In the genomic region with DNA sequence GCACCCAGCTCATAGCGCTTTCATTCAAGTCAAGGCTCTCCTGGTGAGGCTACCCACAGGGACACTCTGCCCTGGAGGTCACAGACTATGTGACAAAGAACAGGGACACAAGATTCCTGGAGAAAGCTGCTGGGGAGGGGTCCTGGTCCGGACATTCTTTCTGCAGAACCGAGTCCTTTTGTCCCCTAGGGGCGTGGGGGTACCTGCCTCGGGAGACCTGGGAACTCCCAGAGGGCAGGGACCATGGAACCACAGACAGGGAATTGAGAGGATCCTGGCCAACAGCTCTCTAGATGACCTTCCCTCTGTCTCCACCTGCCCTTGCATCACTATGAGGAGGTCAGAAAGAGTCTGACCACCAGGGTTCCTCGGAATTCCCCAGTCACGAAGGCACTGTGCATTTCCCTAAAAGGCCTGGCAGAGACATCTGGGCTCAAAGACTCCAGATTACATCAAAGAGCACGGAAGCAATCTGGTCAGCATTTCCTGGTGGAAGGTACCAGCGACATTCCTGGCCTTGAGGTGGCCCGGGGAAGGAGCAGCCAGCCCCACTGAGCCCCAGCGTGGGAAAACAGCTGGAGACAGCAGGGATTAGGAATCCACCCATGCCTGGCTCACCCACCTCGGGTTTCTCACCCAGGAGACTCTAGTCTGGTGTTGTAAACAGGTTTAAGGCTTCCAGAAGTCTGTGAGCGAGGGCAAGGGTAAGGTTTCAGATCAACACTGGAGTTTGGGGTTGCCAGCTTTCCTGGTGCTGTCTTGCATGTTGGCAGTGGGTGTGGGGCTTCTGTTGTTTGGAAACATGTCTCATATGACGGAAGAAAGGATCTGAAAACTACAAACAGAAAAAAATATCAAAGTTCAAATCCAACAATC, we compare ENCODE assay signal across 13 mouse cellular contexts.
A peak's percentile ranks its signal among the peaks of the same experiment; 100 is the strongest.
DNase-seq lines count a peak whose midpoint lies in the region; ATAC-seq lines count a peak whose summit lies in the region.
"Had no signal": no experiment of that assay in that cellular context is flagged by ENCODE, and none has a peak within 500 bp of the region (broad histone marks: within the 10 kb centered on the region; RNA-seq: fewer than 3 reads in every experiment).

No protein-coding gene starts in this region.

- H3K4me2 ChIP-seq in kidney, embryonic 16.5 days (replicated peaks; ENCODE audit: low read depth, low read length), result no peak overlapping the region
- H3K4me2 ChIP-seq in embryonic facial prominence, embryonic 14.5 days (ENCODE audit: low read depth, low read length), result no peak overlapping the region

- WGBS in kidney, embryonic 16.5 days, result 39% methylated on average over 14 of the region's 14 CpGs
- WGBS in embryonic facial prominence, embryonic 14.5 days, result 38% methylated on average over 14 of the region's 14 CpGs

- DNase-seq in heart, adult 11 months, result peak; percentile 95
- DNase-seq in heart, adult 18-20 months, result no peak
- DNase-seq in kidney, adult 9 months, result no peak
- peak; percentile 55 for DNase-seq in MN1 (ENCODE audit: low spot score)
- peak; percentile 77 for DNase-seq in embryonic facial prominence, embryonic 14.5 days (ENCODE audit: low spot score)
- DNase-seq in gastrocnemius, postnatal 10 days, result no peak
- DNase-seq: cerebellum, postnatal 36 days; right cerebral cortex, postnatal 25 days had no signal

- ATAC-seq in kidney, embryonic 16.5 days (ENCODE audit: low FRiP score, low TSS enrichment), result no peak
- peak; percentile 26; the same call in 1 of the 2 replicates for ATAC-seq in embryonic facial prominence, embryonic 14.5 days (ENCODE audit: low read depth)
- ATAC-seq in monocyte, adult 5-6 weeks (replicated peaks; ENCODE audit: insufficient number of reproducible peaks, low FRiP score, low TSS enrichment, poor library complexity, severe bottlenecking), result no peak
- ATAC-seq: CD4-positive, CD25-positive, alpha-beta regulatory T cell, adult 4 months; forebrain, embryonic 14.5 days had no signal

- peaks cover 50% of the 10 kb centered on the region for H3K4me1 ChIP-seq in kidney, embryonic 16.5 days (ENCODE audit: insufficient read depth, low read length)
- peaks cover 42% of the 10 kb centered on the region for H3K4me1 ChIP-seq in embryonic facial prominence, embryonic 14.5 days (ENCODE audit: control insufficient read depth, insufficient read depth, low read length)

- no peak overlapping the region for H3K4me3 ChIP-seq in kidney, embryonic 16.5 days (ENCODE audit: low read length)
- H3K4me3 ChIP-seq in embryonic facial prominence, embryonic 14.5 days (ENCODE audit: low read depth, low read length), result no peak overlapping the region

- H3K36me3 ChIP-seq in kidney, embryonic 16.5 days (ENCODE audit: insufficient read depth, low read length), result no peaks in the 10 kb centered on the region
- H3K36me3 ChIP-seq in embryonic facial prominence, embryonic 14.5 days (ENCODE audit: control insufficient read depth, insufficient read depth, low read length), result no peaks in the 10 kb centered on the region

- H3K9me3 ChIP-seq in kidney, embryonic 16.5 days (ENCODE audit: low read length), result no peaks in the 10 kb centered on the region
- H3K9me3 ChIP-seq in embryonic facial prominence, embryonic 14.5 days (ENCODE audit: control insufficient read depth, low read length), result no peaks in the 10 kb centered on the region

- no peak overlapping the region for H3K9ac ChIP-seq in kidney, embryonic 16.5 days (replicated peaks; ENCODE audit: low read length)
- H3K9ac ChIP-seq in embryonic facial prominence, embryonic 14.5 days (ENCODE audit: low read depth, low read length), result no peak overlapping the region
- H3K9ac ChIP-seq: liver, embryonic 14.5 days had no signal

- no peaks in the 10 kb centered on the region for H3K27me3 ChIP-seq in kidney, embryonic 16.5 days (ENCODE audit: insufficient read depth, low read length)
- no peaks in the 10 kb centered on the region for H3K27me3 ChIP-seq in embryonic facial prominence, embryonic 14.5 days (replicated peaks; ENCODE audit: control insufficient read depth, insufficient read depth, low read length)

- peak overlapping the region; percentile 70; the same call in 1 of the 2 replicates for H3K27ac ChIP-seq in kidney, embryonic 16.5 days (ENCODE audit: low read length)
- H3K27ac ChIP-seq in embryonic facial prominence, embryonic 14.5 days (replicated peaks; ENCODE audit: low read depth, low read length), result peak overlapping the region; percentile 16
- H3K27ac ChIP-seq: liver, embryonic 14.5 days had no signal

Comparison
In these comparisons a context has a peak if more than half of its experiments do, and no peak if none do; other contexts are left out.
1. DNase-seq: peak in heart, adult 11 months (single experiment), MN1 (single experiment) and embryonic facial prominence, embryonic 14.5 days (single experiment); none in heart, adult 18-20 months (0 of 2), kidney, adult 9 months (single experiment) and gastrocnemius, postnatal 10 days (single experiment).